Mouse (Mus musculus) intestine, postnatal 0 days (tissue): ENCODE measurements around the gene Miip. TPM values are rescaled to one million over a fixed set of nuclear protein-coding genes. Genes with fewer than 3 reads are reported as not detected.

Experiments used
- ATAC-seq: fragments of 200-750 bp; cut with Nextera tagmentation; 2 replicates; pipeline ENCODE4 v1.8.0; 2017; ENCODE audit warnings: mild to moderate bottlenecking, moderate TSS enrichment, moderate library complexity
- H3K27ac ChIP-seq: fragments of 300-500 bp; sonication (generic); 2 replicates; pipeline ENCODE4 v1.5.1; 2014; ENCODE audit warnings: mild to moderate bottlenecking, low read depth, low read length, moderate library complexity
- H3K27me3 ChIP-seq: fragments of 300-500 bp; sonication (generic); replicated peaks from 2 replicates; pipeline ENCODE4 v1.6.1; 2014; ENCODE audit warnings: low read length, mixed read lengths; ENCODE audit not compliant: control insufficient read depth, insufficient read depth
- H3K36me3 ChIP-seq: fragments of 300-500 bp; sonication (generic); 2 replicates; pipeline ENCODE4 v1.6.1; 2014; ENCODE audit warnings: mild to moderate bottlenecking, moderate library complexity; ENCODE audit not compliant: control insufficient read depth, insufficient read depth
- H3K4me1 ChIP-seq: fragments of 300-500 bp; sonication (generic); replicated peaks from 2 replicates; pipeline ENCODE4 v1.6.1; 2014; ENCODE audit warnings: antibody characterized with exemption, low read length, mixed read lengths; ENCODE audit not compliant: control insufficient read depth, insufficient read depth
- H3K4me2 ChIP-seq: fragments of 300-500 bp; sonication (generic); replicated peaks from 2 replicates; pipeline ENCODE4 v1.6.1; 2014; ENCODE audit warnings: low read depth, mild to moderate bottlenecking, moderate library complexity
- H3K4me3 ChIP-seq: fragments of 300-500 bp; sonication (generic); 2 replicates; pipeline ENCODE4 v1.5.1; 2014; ENCODE audit warnings: low read depth, low read length
- H3K9ac ChIP-seq: fragments of 300-500 bp; sonication (generic); 2 replicates; pipeline ENCODE4 v1.6.1; 2014; ENCODE audit warnings: mild to moderate bottlenecking, low read depth, low read length
- H3K9me3 ChIP-seq: fragments of 300-500 bp; sonication (generic); 2 replicates; pipeline ENCODE4 v1.6.1; 2016; ENCODE audit warnings: mixed run types; ENCODE audit not compliant: control insufficient read depth
- CTCF ChIP-seq: sonication (generic); IDR thresholded peaks from 2 replicates; pipeline ENCODE4 v1.5.1; 2016; ENCODE audit warnings: low read depth, mild to moderate bottlenecking, control low read depth, antibody characterized with exemption, moderate library complexity
- WGBS: fragments of 180-500 bp; shearing (Covaris S2); extraction: QIAGEN DNeasy Blood & Tissue Kit; methylation state at CpG from one replicate; pipeline ENCODE4 v1.1.7; 2014; 5-methylcytosine and 5-hydroxymethylcytosine counted together
- polyA plus RNA-seq: library from polyadenylated mRNA; unstranded; fragments of >200 nt; fragmentation: Nextera tagmentation; extraction: Ambion mirVana; gene quantifications from 2 replicates; pipeline ENCODE4 v1.2.1, GENCODE M21; 2015

Gene Miip
- polyA plus RNA-seq, result 10.0 and 13.3 TPM in 2 replicates

DNA sequence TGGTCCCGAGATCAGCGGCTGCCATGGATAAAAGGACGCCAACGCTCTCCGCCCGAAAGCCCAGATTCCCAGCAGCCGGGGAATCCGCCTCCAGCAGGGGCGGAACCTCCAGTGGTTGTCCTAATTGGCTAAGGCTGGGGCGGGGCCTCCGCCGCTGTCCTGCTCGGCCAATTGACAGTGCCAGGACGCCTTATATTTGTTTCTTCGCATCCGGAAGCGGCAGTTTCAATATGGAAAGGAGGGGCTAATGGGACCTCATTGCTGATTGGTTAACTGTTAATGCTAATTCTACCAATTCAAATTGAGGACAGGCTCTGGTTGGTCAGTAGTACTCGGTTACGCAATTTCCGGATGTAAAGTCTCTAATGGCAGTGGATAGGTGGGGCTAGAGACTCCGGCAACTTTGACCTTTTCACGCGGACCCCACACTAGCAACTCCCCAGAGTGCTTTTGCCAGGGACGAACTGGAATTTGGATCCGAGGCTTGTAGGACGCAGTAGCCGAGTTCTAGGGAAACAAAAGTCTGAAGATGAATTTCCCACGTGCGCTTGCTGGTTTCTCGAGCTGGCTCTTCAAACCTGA lies at the start of gene Miip, which contains the start of gene Fv1:
Gene Miip, minus strand, starts transcription at position 367 of the 582 bp plus-strand sequence.
Gene Fv1, plus strand, starts transcription at position 530 of the 582 bp plus-strand sequence.
- Histone ChIP-seq H3K4me1 (peaks cover 3% of the 10 kb centered on the region; the same call in 1 of the 2 replicates), H3K27ac (peak within 1 kb of the TSS; percentile 65; the same call in 1 of the 2 replicates), H3K9me3 (no peaks in the 10 kb centered on the region), H3K9ac (peak within 1 kb of the TSS; percentile 57), H3K4me3 (peak within 1 kb of the TSS; percentile 77), H3K36me3 (peaks cover 27% of the 10 kb centered on the region; the same call in 1 of the 2 replicates), H3K27me3 (no peaks in the 10 kb centered on the region), H3K4me2 (peak within 1 kb of the TSS; percentile 88)
- peak; percentile 99 for ATAC-seq
- peak; percentile 35 for TF ChIP-seq CTCF
- WGBS, result under 1% methylated on average over 30 of the region's 30 CpGs

DNA sequence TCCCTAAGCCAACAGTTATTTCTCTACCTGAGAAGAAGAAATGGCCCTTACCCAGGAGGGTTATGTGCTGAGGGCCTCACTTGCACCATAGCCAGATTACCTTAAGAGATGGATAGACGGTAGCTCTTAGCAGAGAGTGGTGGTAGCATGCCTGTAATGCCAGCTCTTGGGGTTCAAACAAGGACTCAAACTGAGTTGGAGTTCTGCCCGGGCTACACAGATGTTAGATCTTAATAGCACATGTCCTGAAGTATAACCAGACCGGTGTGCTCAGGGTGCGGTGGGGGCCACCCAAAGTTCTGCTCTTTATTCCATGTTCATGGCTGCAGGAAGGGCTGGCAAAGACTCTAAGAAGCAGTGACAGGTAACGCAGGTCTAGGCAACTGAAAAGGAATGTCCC lies 40.9 kb upstream of the Miip start:
- 94% methylated on average over 5 of the region's 5 CpGs for WGBS
- H3K27me3 ChIP-seq, result no peaks in the 10 kb centered on the region
- H3K4me2 ChIP-seq, result no peak overlapping the region
- H3K4me3 ChIP-seq, result no peak overlapping the region
- no peak overlapping the region for H3K27ac ChIP-seq
- no peaks in the 10 kb centered on the region for H3K9me3 ChIP-seq
- ATAC-seq, result no peak
- no peak overlapping the region for H3K9ac ChIP-seq
- H3K36me3 ChIP-seq, result peaks cover 18% of the 10 kb centered on the region; the same call in 1 of the 2 replicates
- no peak for TF ChIP-seq CTCF
- no peaks in the 10 kb centered on the region for H3K4me1 ChIP-seq

DNA sequence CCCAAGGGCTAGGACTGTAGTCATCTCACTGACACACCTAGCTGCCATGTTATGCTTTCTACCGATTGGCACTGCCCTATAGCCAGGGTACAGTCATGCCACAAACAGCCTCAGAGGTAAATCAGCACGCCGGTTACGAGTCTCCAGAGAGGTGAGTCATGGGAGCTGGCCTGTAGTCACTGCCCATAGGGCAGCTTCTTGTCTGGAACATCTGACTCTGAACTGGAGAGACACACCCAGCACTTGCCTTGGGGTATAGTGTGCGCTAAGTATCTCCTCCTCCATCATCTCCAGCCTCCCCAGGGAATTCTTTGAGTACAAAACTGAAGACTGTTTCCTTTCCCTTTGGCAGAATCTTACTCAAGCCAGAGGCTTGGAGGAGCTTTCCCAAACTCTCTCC lies 37.6 kb upstream of the Miip start:
- no peak for TF ChIP-seq CTCF
- WGBS, result 61% methylated on average over 5 of the region's 5 CpGs
- Histone ChIP-seq H3K27me3 (no peaks in the 10 kb centered on the region), H3K4me2 (no peak overlapping the region), H3K27ac (no peak overlapping the region; the same call in 1 of the 2 replicates), H3K4me3 (no peak overlapping the region), H3K9me3 (no peaks in the 10 kb centered on the region), H3K36me3 (peaks cover 16% of the 10 kb centered on the region), H3K9ac (no peak overlapping the region), H3K4me1 (0 out of 2 replicates have a peak, but pooled peaks cover 4% of the 10 kb centered on the region)
- ATAC-seq, result peak; percentile 37

GRCm38 (mm10) chr4:147905090-147905659 lies 36.6 kb upstream of the Miip start:
- TF ChIP-seq CTCF, result no peak
- H3K4me1 ChIP-seq, result 0 out of 2 replicates have a peak, but pooled peaks cover 6% of the 10 kb centered on the region
- H3K4me2 ChIP-seq, result peak overlapping the region; percentile 76
- H3K27ac ChIP-seq, result peak overlapping the region; percentile 90; the same call in 1 of the 2 replicates
- H3K4me3 ChIP-seq, result peak overlapping the region; percentile 98
- no peaks in the 10 kb centered on the region for H3K27me3 ChIP-seq
- peak overlapping the region; percentile 89 for H3K9ac ChIP-seq
- no peak for ATAC-seq
- H3K36me3 ChIP-seq, result peaks cover 17% of the 10 kb centered on the region
- no peaks in the 10 kb centered on the region for H3K9me3 ChIP-seq
- under 1% methylated on average over 8 of the region's 8 CpGs for WGBS

DNA sequence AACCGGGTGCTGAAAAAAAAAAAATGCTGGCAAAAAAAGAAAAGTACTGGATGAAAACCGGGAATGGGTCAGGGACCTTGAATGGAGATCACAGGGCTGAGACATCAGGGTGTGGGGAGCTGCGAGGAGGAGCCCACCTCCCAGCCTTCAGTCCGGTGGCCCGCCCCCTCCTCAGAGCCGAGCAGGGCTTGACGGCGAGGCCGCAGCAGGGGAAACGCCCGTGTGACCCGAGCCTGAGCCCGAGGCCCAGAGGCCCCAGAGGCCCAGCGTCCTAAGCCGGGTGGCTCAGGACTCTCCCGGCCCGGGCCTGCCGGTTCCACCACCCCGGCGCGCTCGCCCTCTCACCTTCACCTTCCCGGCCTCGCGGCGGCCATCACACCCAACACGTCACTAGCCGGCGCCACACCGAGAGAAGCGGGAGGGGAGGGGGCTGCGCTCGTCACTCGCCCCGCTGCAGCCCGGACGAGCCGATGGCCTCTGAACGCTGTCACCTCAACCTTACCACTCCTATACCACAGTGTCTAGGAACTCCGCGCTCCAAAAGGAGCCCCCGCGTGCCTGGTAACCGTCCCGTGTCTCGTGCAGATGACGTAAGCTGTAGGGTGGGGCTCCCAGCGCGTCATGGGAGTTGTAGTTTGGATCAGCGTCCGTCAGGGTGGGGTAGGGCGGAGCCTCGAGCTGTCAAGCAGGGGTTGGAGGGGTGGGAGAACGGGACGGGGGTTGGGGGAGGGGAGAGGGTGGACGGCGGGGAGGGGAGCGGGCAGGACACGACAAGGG lies 35.9 kb upstream of the Miip start, which contains the start of gene Mfn2:
Gene Mfn2, minus strand, starts transcription at position 392 of the 777 bp plus-strand sequence.
- H3K9ac ChIP-seq, result peak within 1 kb of the TSS; percentile 89
- peak; percentile 70 for ATAC-seq
- H3K27ac ChIP-seq, result peak within 1 kb of the TSS; percentile 90
- H3K9me3 ChIP-seq, result no peaks in the 10 kb centered on the region
- H3K27me3 ChIP-seq, result no peaks in the 10 kb centered on the region
- 0 out of 2 replicates have a peak, but pooled peaks cover 10% of the 10 kb centered on the region for H3K4me1 ChIP-seq
- H3K36me3 ChIP-seq, result peaks cover 22% of the 10 kb centered on the region
- WGBS, result under 1% methylated on average over 57 of the region's 59 CpGs
- peak within 1 kb of the TSS; percentile 98 for H3K4me3 ChIP-seq
- TF ChIP-seq CTCF, result no peak
- H3K4me2 ChIP-seq, result peak within 1 kb of the TSS; percentile 76

DNA sequence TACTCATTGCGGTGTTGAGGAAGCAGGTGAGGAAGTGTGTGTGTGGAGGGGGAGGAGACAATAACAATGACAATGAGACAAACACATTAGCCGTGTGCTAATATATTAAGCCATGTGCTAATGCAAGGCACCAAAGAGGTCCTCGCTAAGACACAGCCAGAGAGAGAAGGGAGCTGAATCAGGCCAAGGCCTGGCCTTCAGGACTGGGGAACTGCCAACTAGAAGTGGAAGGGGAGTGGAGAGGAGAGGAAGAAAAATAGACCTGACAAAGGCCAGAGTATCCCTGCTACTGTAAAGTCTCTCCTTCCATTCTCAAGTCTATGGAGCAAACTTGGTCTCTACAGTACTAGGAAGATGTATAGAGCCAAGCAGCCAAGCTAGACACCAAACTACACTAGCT lies 35.0 kb upstream of the Miip start:
- Histone ChIP-seq H3K27ac (peak overlapping the region; percentile 90), H3K9ac (peak overlapping the region; percentile 89), H3K27me3 (no peaks in the 10 kb centered on the region), H3K36me3 (peaks cover 31% of the 10 kb centered on the region), H3K4me2 (peak overlapping the region; percentile 76), H3K4me1 (0 out of 2 replicates have a peak, but pooled peaks cover 10% of the 10 kb centered on the region), H3K4me3 (peak overlapping the region; percentile 98), H3K9me3 (no peaks in the 10 kb centered on the region)
- ATAC-seq, result peak; percentile 2; the same call in 1 of the 2 replicates
- TF ChIP-seq CTCF, result no peak
- 48% methylated on average over 3 of the region's 3 CpGs for WGBS
